Mouse (Mus musculus) heart, postnatal 0 days (tissue): ENCODE data around the gene Galntl6. TPM values are rescaled to one million over a fixed set of nuclear protein-coding genes. Genes with fewer than 3 reads are reported as not detected.
A peak's percentile ranks its signal among the peaks of the same experiment; 100 is the strongest.

Experiments used
- ATAC-seq: fragments of 200-750 bp; cut with Nextera tagmentation; 2 replicates; pipeline ENCODE4 v1.8.0; 2017; ENCODE audit warnings: low read depth, moderate number of reproducible peaks, moderate library complexity; ENCODE audit not compliant: insufficient read depth
- DNase-seq: peaks from one replicate; pipeline ENCODE4 v3.0.0-alpha.2; 2016; ENCODE audit warnings: low spot score
- H3K27ac ChIP-seq: fragments of 300-500 bp; sonication (generic); 2 replicates; pipeline ENCODE4 v1.5.1; 2014; ENCODE audit warnings: low read depth, mild to moderate bottlenecking
- H3K27me3 ChIP-seq: fragments of 300-500 bp; sonication (generic); 2 replicates; pipeline ENCODE4 v1.6.1; 2014; ENCODE audit warnings: low read length, mixed read lengths; ENCODE audit not compliant: control insufficient read depth, insufficient read depth
- H3K36me3 ChIP-seq: fragments of 300-500 bp; sonication (generic); replicated peaks from 2 replicates; pipeline ENCODE4 v1.6.1; 2014; ENCODE audit warnings: low read length, mixed read lengths; ENCODE audit not compliant: control insufficient read depth, insufficient read depth
- H3K4me1 ChIP-seq: fragments of 300-500 bp; sonication (generic); 2 replicates; pipeline ENCODE4 v1.6.1; 2014; ENCODE audit warnings: antibody characterized with exemption; ENCODE audit not compliant: control insufficient read depth, insufficient read depth
- H3K4me2 ChIP-seq: fragments of 300-500 bp; sonication (generic); 2 replicates; pipeline ENCODE4 v1.6.1; 2014; ENCODE audit warnings: low read depth, mild to moderate bottlenecking, low read length, moderate library complexity
- H3K4me3 ChIP-seq: fragments of 300-500 bp; sonication (generic); 2 replicates; pipeline ENCODE4 v1.5.1; 2014; ENCODE audit warnings: low read depth, low read length
- H3K9ac ChIP-seq: fragments of 300-500 bp; sonication (generic); replicated peaks from 2 replicates; pipeline ENCODE4 v1.6.1; 2014; ENCODE audit warnings: low read depth, low read length, mixed read lengths
- H3K9me3 ChIP-seq: fragments of 300-500 bp; sonication (generic); replicated peaks from 2 replicates; pipeline ENCODE4 v1.6.1; 2016; ENCODE audit warnings: low read length; ENCODE audit not compliant: control insufficient read depth
- CTCF ChIP-seq: IDR thresholded peaks from 2 replicates; pipeline ENCODE4 v1.5.1; 2016; ENCODE audit warnings: antibody characterized with exemption, control low read depth, low read depth
- EP300 ChIP-seq: IDR thresholded peaks from 2 replicates; pipeline ENCODE4 v1.6.1; 2016; ENCODE audit warnings: antibody characterized with exemption, low read depth
- WGBS: fragments of 180-500 bp; shearing (Covaris S2); extraction: QIAGEN DNeasy Blood & Tissue Kit; methylation state at CpG from one replicate; pipeline ENCODE4 v1.1.7; 2014; 5-methylcytosine and 5-hydroxymethylcytosine counted together
- polyA plus RNA-seq: library from polyadenylated mRNA; unstranded; fragments of >200 nt; fragmentation: Nextera tagmentation; extraction: Ambion mirVana; gene quantifications from 2 replicates; pipeline ENCODE4 v1.2.1, GENCODE M21; 2015
- total RNA-seq: library from RNA; depleted of rRNA; stranded (reverse); fragments of >200 nt; gene quantifications from 2 replicates; pipeline ENCODE4 v1.2.3, GENCODE M21; 2014; ENCODE audit warnings: low replicate concordance

The Galntl6 gene
- total and polyA plus RNA-seq, 2 experiments from 2014 or later = not detected

GRCm38 (mm10) chr8:57989428-57990171 lies 922.8 kb downstream of the Galntl6 start:
- H3K27ac ChIP-seq = no peak overlapping the region

GRCm38 (mm10) chr8:57977372-57977771 lies 935.1 kb downstream of the Galntl6 start:
- no peak overlapping the region for H3K27ac ChIP-seq
- H3K27me3 ChIP-seq = no peaks in the 10 kb centered on the region
- no peak overlapping the region for H3K4me2 ChIP-seq
- H3K4me3 ChIP-seq = no peak overlapping the region
- ATAC-seq = no peak
- no peak for TF ChIP-seq EP300
- no peak for TF ChIP-seq CTCF
- H3K9ac ChIP-seq = no peak overlapping the region
- no peak for DNase-seq
- H3K4me1 ChIP-seq = no peaks in the 10 kb centered on the region
- H3K9me3 ChIP-seq = no peaks in the 10 kb centered on the region
- no peaks in the 10 kb centered on the region for H3K36me3 ChIP-seq
- 75% methylated on average over 4 of the region's 4 CpGs for WGBS

More at GRCm38 (mm10) chr8:57989428-57990171, 922.8 kb downstream of the Galntl6 start:
- no peak overlapping the region for H3K4me2 ChIP-seq
- TF ChIP-seq CTCF (no peak), EP300 (no peak)
- no peaks in the 10 kb centered on the region for H3K9me3 ChIP-seq
- DNase-seq = no peak
- no peaks in the 10 kb centered on the region for H3K36me3 ChIP-seq
- no peak overlapping the region for H3K9ac ChIP-seq
- H3K4me3 ChIP-seq = no peak overlapping the region
- no peaks in the 10 kb centered on the region for H3K4me1 ChIP-seq
- no peak for ATAC-seq
- H3K27me3 ChIP-seq = no peaks in the 10 kb centered on the region
- 61% methylated on average over 1 of the region's 1 CpGs for WGBS

- H3K27me3 ChIP-seq = no peaks in the 10 kb centered on the region
- H3K4me3 ChIP-seq = no peak overlapping the region
- TF ChIP-seq EP300 (no peak), CTCF (no peak)
- H3K4me1 ChIP-seq = no peaks in the 10 kb centered on the region
- ATAC-seq (no peak), DNase-seq (no peak)
- no peak overlapping the region for H3K9ac ChIP-seq
- H3K36me3 ChIP-seq = no peaks in the 10 kb centered on the region
- H3K4me2 ChIP-seq = no peak overlapping the region
- no peaks in the 10 kb centered on the region for H3K9me3 ChIP-seq
- H3K27ac ChIP-seq = no peak overlapping the region
- 21% methylated on average over 2 of the region's 2 CpGs for WGBS
These were observed 938.3 kb downstream of the Galntl6 start for GRCm38 (mm10) chr8:57974093-57974492.

- no peaks in the 10 kb centered on the region for H3K36me3 ChIP-seq
These were observed 939.6 kb downstream of the Galntl6 start for GRCm38 (mm10) chr8:57972832-57973231.

GRCm38 (mm10) chr8:57966676-57967075 lies 945.8 kb downstream of the Galntl6 start:
- Histone ChIP-seq H3K36me3 (no peaks in the 10 kb centered on the region), H3K9me3 (no peaks in the 10 kb centered on the region), H3K27ac (no peak overlapping the region), H3K9ac (no peak overlapping the region), H3K4me3 (no peak overlapping the region), H3K4me2 (no peak overlapping the region), H3K27me3 (no peaks in the 10 kb centered on the region), H3K4me1 (no peaks in the 10 kb centered on the region)
- TF ChIP-seq CTCF = peak; percentile 38
- no peak for TF ChIP-seq EP300
- ATAC-seq (no peak), DNase-seq (no peak)
- 18% methylated on average over 6 of the region's 6 CpGs for WGBS

More at GRCm38 (mm10) chr8:57972832-57973231, 939.6 kb downstream of the Galntl6 start:
- no peaks in the 10 kb centered on the region for H3K27me3 ChIP-seq
- H3K4me1 ChIP-seq = no peaks in the 10 kb centered on the region
- no peak overlapping the region for H3K27ac ChIP-seq
- no peak overlapping the region for H3K4me2 ChIP-seq
- no peak for DNase-seq
- TF ChIP-seq EP300 = no peak
- TF ChIP-seq CTCF = no peak
- H3K9ac ChIP-seq = no peak overlapping the region
- no peak overlapping the region for H3K4me3 ChIP-seq
- WGBS = 68% methylated on average over 3 of the region's 3 CpGs
- H3K9me3 ChIP-seq = no peaks in the 10 kb centered on the region
- ATAC-seq = no peak

- no peak overlapping the region for H3K9ac ChIP-seq
- no peaks in the 10 kb centered on the region for H3K36me3 ChIP-seq
- no peak for ATAC-seq
- no peaks in the 10 kb centered on the region for H3K4me1 ChIP-seq
- H3K4me3 ChIP-seq = no peak overlapping the region
- WGBS = 33% methylated on average over 5 of the region's 5 CpGs
- H3K27ac ChIP-seq = no peak overlapping the region
- H3K9me3 ChIP-seq = no peaks in the 10 kb centered on the region
- no peaks in the 10 kb centered on the region for H3K27me3 ChIP-seq
- no peak for DNase-seq
- H3K4me2 ChIP-seq = no peak overlapping the region
- TF ChIP-seq EP300 (no peak), CTCF (no peak)
These were observed 946.9 kb downstream of the Galntl6 start for GRCm38 (mm10) chr8:57965508-57965907.
